Mouse (Mus musculus): ENCODE measurements around the gene Tmem184a.

GRCm38 (mm10) chr5:139813126-139813490 is 6.6 kb downstream of the Tmem184a start:
- TF ChIP-seq POLR2A (IDR thresholded peaks at IDR 0.05; ENCODE audit: borderline replicate concordance, control insufficient read depth, low read depth, low read length) (no peak), CTCF (IDR thresholded peaks at IDR 0.05; ENCODE audit: control insufficient read depth, insufficient read depth, low read length) (no peak)
